Mouse (Mus musculus) embryonic facial prominence, embryonic 10.5 days (tissue): ENCODE measurements at regions not wholly inside any gene's neighbourhood (a gene's known extent, or its start where the extent isn't known, plus 50 kb on each side); places are given as distances from the start of the nearest gene placed in this dataset.

ENCODE experiments used
- DNase-seq: peaks from one replicate; pipeline ENCODE4 v3.0.0-alpha.2; 2017; ENCODE audit warnings: low spot score
- H3K27ac ChIP-seq: fragments of 300-500 bp; sonication (generic); replicated peaks from 2 replicates; pipeline ENCODE4 v1.5.1; 2016; ENCODE audit warnings: mild to moderate bottlenecking
- H3K27me3 ChIP-seq: fragments of 300-500 bp; sonication (generic); replicated peaks from 2 replicates; pipeline ENCODE4 v1.6.1; 2016; ENCODE audit warnings: low read depth, mild to moderate bottlenecking; ENCODE audit not compliant: poor library complexity, severe bottlenecking
- H3K36me3 ChIP-seq: fragments of 300-500 bp; sonication (generic); replicated peaks from 2 replicates; pipeline ENCODE4 v1.6.1; 2016; ENCODE audit warnings: mild to moderate bottlenecking, moderate library complexity
- H3K4me1 ChIP-seq: fragments of 300-500 bp; sonication (generic); 2 replicates; pipeline ENCODE4 v1.6.1; 2016
- H3K4me3 ChIP-seq: fragments of 300-500 bp; sonication (generic); 2 replicates; pipeline ENCODE4 v1.5.1; 2016; ENCODE audit warnings: mild to moderate bottlenecking, moderate library complexity
- H3K9me3 ChIP-seq: fragments of 300-500 bp; sonication (generic); 2 replicates; pipeline ENCODE4 v1.6.1; 2016; ENCODE audit warnings: mild to moderate bottlenecking
- WGBS: fragments of 180-500 bp; shearing (Covaris S2); methylation state at CpG from one replicate; pipeline ENCODE4 v1.1.7; 2016; 5-methylcytosine and 5-hydroxymethylcytosine counted together

DNA sequence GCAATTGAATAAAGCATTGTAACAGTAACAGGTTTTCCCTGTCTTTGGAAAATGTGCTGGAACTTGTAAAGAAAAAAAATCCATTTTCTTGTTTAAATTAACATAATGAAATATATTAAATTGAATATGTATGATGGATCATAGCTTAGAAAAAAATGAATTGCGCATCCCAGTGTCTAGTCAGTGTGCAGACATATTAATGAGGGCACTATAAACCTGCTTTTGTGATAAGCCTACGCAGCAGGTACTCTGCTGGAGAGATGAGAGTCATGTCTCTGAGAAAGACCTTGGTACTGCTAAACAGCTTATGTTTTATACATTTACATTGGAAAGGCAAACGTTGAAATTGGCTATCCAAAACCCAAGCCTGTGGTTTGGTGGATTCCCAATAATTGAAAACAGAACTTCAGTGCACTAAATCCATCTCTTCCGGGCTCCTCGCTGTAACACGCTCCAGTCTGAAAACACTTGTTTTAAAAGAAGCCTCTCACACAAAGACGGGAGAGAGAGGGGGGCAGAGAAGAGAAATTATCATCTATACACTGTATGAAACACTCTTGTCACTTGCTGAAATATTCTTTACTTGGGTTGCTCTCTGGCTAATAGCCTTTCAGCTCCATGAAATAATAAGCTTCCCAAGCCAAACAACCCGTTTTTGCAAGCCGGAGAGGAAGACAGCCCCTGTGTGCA is 223.9 kb upstream of the Fn1 start:
- Histone ChIP-seq H3K27me3 (no peaks in the 10 kb centered on the region), H3K36me3 (no peaks in the 10 kb centered on the region), H3K27ac (peak overlapping the region; percentile 48; the same call in 1 of the 2 replicates), H3K4me1 (peaks cover 10% of the 10 kb centered on the region; the same call in 1 of the 2 replicates), H3K4me3 (no peak overlapping the region), H3K9me3 (no peaks in the 10 kb centered on the region)
- WGBS: 64% methylated on average over 9 of the region's 9 CpGs
- no peak for DNase-seq

DNA sequence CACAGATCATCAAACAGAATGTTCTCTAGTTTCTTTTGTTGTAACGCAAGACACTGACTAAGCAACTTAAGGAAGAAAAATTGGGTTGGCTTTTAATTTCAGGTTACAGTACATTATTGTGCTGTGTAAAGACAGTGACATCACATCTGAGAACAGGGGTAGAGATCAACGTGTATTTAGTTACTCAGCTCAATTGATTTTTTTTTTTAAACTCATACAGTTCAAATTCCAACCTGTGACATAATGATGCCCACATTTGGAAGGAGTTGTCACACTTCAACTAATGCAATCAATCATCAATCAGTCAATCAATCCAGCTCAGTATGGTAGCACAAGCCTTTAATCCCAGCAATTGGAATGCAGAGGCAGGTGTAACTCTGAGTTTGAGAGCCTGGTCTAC is 221.0 kb upstream of the Fn1 start:
- Histone ChIP-seq H3K36me3 (no peaks in the 10 kb centered on the region), H3K4me3 (no peak overlapping the region), H3K27me3 (no peaks in the 10 kb centered on the region), H3K9me3 (no peaks in the 10 kb centered on the region; the same call in 1 of the 2 replicates), H3K27ac (no peak overlapping the region), H3K4me1 (0 out of 2 replicates have a peak, but pooled peaks cover 5% of the 10 kb centered on the region)
- 86% methylated on average over 2 of the region's 2 CpGs for WGBS
- no peak for DNase-seq

DNA sequence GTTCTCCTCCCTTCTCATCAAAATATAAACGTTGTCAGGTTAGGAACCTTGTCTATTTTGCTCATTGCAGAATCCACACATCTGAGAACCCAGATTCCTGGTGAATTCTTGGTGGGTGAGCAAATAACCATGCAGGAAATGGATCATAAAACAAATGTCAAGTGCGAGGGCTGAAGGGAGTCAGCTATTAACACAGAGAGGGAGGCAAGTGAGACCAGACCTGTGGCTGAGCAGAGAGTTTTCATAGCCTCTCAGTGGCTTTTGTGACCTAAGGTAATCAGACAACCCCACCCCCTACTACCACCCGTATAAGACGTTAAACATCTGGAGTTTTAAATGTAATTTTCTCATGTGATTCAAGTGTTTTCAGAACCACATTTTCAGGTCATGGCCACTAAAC is 212.7 kb upstream of the Fn1 start:
- H3K27me3 ChIP-seq: no peaks in the 10 kb centered on the region
- H3K4me1 ChIP-seq: peaks cover 9% of the 10 kb centered on the region; the same call in 1 of the 2 replicates
- H3K4me3 ChIP-seq: no peak overlapping the region
- WGBS: 61% methylated on average over 4 of the region's 4 CpGs
- DNase-seq: no peak
- H3K36me3 ChIP-seq: no peaks in the 10 kb centered on the region
- H3K9me3 ChIP-seq: no peaks in the 10 kb centered on the region; the same call in 1 of the 2 replicates
- H3K27ac ChIP-seq: no peak overlapping the region

DNA sequence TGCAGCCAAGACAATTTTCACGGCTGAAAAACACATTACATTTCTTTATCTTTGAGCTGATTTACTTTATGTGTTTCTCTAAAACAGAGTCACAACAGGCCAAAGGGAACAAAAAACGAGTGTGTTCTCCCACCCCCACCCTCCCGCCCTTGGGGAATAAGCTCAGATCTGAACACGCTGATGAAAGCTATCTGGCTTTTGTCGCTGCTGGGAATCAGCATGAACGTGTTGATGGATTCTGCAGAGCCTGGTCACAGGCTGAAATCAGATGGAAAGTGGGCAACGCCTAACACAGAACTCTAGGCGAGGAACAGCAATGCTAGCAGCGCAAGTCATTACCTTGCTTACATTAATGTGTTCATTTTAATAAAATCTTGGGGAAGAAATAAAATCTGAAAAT is 211.7 kb upstream of the Fn1 start:
- no peak for DNase-seq
- Histone ChIP-seq H3K27me3 (no peaks in the 10 kb centered on the region), H3K27ac (no peak overlapping the region), H3K4me3 (no peak overlapping the region), H3K36me3 (no peaks in the 10 kb centered on the region), H3K9me3 (no peaks in the 10 kb centered on the region), H3K4me1 (peaks cover 9% of the 10 kb centered on the region; the same call in 1 of the 2 replicates)
- WGBS: 71% methylated on average over 9 of the region's 9 CpGs

DNA sequence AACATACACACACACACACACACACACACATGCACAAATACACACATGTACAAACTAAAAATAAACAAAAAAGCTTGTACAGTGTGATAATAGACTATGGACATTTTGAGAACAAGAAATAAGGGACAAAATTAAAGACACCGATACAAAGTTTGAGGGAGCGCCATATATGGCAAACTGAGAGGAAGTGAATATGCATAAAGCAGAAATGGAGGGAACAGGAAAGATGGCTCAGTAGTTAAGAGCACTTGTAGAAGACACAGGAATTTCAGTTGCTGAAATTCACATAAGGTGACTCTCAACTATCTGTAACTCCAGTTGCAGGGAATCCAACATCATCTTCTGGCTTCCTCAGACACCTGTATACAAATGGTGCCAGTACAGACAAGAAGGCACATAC is 200.2 kb upstream of the Fn1 start:
- Histone ChIP-seq H3K36me3 (no peaks in the 10 kb centered on the region), H3K27ac (no peak overlapping the region), H3K4me1 (0 out of 2 replicates have a peak, but pooled peaks cover 3% of the 10 kb centered on the region), H3K9me3 (no peaks in the 10 kb centered on the region), H3K27me3 (no peaks in the 10 kb centered on the region), H3K4me3 (no peak overlapping the region)
- no peak for DNase-seq
- WGBS: 94% methylated on average over 2 of the region's 2 CpGs

DNA sequence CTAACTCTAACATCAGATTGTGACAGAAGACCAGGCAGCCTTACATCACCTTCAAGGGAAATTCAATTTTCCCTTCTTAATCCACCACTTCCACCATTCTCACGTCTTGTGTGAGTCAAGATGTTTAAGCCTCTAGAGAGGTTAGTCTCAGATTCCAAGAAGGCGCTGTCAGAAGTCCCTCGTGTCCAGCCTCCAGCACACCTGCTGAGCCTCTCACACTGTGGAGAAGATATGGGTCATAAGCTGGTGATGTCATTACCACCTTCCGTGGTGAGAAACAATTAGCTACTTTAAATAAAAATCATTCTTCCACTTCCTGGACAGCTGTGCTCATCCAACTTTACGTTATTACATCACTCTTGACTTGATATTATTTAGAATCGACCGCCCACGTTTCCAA is 198.3 kb upstream of the Fn1 start:
- no peak overlapping the region for H3K27ac ChIP-seq
- H3K4me1 ChIP-seq: 0 out of 2 replicates have a peak, but pooled peaks cover 3% of the 10 kb centered on the region
- no peaks in the 10 kb centered on the region for H3K36me3 ChIP-seq
- no peak for DNase-seq
- no peak overlapping the region for H3K4me3 ChIP-seq
- WGBS: 90% methylated on average over 8 of the region's 8 CpGs
- H3K27me3 ChIP-seq: no peaks in the 10 kb centered on the region
- H3K9me3 ChIP-seq: no peaks in the 10 kb centered on the region

DNA sequence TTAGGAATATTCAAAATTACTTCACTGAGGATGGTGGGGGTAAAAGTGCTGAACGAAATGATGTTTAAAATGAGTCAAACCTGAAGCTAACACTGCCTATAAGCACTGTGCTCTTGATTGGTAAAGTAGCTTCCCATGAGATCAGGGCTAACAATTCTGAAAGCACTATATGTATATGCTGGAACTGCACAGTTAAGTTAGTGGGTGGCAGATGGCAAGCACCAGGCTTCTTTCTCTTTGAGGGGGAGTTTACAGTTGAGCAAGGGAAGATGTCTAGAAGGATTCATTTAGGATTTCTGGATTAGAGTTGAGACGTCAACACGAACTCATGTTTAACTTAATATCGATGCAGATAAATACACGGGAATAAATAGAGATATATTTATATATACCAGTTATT is 195.7 kb upstream of the Fn1 start:
- Histone ChIP-seq H3K4me1 (no peaks in the 10 kb centered on the region), H3K4me3 (no peak overlapping the region), H3K36me3 (no peaks in the 10 kb centered on the region), H3K27ac (no peak overlapping the region), H3K9me3 (no peaks in the 10 kb centered on the region), H3K27me3 (no peaks in the 10 kb centered on the region)
- DNase-seq: no peak
- 94% methylated on average over 5 of the region's 5 CpGs for WGBS

DNA sequence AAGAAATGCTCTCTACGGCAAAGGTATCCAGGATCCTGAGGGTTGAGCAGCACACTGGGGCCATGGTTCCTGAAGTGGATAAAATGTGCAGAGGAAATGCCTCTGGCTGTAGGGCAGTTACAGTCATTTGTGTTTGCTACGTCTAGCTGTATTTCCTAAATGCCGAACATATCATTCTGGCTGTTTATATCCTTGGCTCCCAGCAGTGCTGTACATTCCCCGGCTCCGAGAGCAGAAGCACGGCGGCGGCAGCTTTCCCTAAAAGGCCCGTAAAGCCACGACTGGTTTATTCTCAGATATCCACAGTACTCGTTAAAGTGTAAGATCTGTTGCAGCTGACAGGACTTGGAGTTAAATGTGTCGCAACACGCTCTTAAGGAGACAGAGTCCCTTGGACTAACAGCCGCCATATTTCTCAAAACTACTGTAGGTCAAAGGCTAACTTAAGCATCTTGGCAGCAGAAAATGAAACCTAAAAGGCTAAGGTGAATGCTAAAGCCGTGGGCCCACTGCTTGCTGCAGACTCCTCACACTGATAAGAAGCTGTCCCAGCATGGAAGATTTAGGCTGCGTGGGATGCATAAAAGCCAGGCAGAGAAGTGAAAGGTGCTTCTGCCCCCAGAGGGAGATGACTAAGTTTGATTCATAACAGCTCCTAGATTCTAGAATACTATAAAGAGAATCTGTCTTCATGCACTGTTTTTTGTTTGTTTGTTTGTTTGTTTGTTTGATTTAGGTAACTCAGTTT is 192.1 kb upstream of the Fn1 start:
- DNase-seq: no peak
- H3K9me3 ChIP-seq: peaks cover 5% of the 10 kb centered on the region; the same call in 1 of the 2 replicates
- H3K4me3 ChIP-seq: no peak overlapping the region
- no peaks in the 10 kb centered on the region for H3K27me3 ChIP-seq
- 77% methylated on average over 16 of the region's 16 CpGs for WGBS
- no peaks in the 10 kb centered on the region for H3K36me3 ChIP-seq
- no peaks in the 10 kb centered on the region for H3K4me1 ChIP-seq
- no peak overlapping the region for H3K27ac ChIP-seq

DNA sequence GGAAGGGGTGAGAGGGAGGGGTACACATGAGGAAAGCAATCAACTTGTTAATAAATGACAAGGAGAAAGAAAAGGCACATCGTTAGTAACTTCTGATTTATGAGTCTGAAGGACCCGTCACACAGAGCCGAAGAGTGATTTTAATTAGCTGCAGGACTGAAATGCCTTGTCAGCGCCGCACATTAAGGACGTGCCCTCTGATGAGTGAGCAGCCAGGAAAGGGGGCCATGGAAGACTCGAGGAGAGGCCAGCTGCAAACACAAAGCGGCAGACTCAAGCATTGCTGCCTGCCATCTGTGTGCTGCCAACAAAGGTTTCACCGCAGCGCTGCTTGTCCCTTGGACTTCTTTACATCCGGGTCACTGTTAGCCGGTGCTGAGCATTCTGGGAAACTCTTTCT is 184.8 kb upstream of the Fn1 start:
- WGBS: 59% methylated on average over 12 of the region's 12 CpGs

DNA sequence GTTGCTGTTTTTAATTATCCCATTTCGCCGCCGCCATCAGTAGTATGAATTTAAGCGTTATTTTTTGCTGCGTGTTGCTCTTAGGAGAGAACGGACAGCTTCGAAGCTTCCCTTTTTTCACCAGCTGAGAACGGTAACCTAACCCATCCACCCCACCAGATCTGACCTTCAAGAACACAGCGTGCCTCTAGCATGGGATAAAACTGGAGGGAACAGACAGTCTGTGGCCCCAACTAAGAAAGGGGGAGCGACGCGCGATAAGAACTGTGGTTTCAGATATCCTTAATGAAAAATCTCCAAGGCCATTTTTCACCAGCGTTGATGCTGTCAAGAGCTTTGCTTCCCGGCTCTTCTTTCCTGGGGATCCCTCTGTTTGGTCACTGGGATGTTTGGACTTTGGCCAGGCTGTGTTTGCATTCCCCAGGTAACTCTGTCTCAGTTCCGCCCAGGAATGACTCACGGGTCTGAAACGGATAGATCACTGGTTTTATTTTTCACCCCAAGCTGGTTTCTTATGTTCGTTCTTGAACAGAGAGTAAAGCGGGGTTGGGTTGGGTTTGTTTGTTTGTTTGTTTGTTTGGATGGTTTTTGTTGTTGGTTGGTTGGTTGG is 184.1 kb upstream of the Fn1 start:
- peaks cover 5% of the 10 kb centered on the region; the same call in 1 of the 2 replicates for H3K9me3 ChIP-seq
- DNase-seq: no peak
- no peak overlapping the region for H3K4me3 ChIP-seq
- H3K36me3 ChIP-seq: no peaks in the 10 kb centered on the region
- no peaks in the 10 kb centered on the region for H3K27me3 ChIP-seq
- 84% methylated on average over 20 of the region's 20 CpGs for WGBS
- peaks cover 11% of the 10 kb centered on the region; the same call in 1 of the 2 replicates for H3K4me1 ChIP-seq
- no peak overlapping the region for H3K27ac ChIP-seq

More for the DNA sequence above, 184.8 kb upstream of the Fn1 start:
- 0 out of 2 replicates have a peak overlapping the region, but pooled peaks have one; percentile 14 for H3K27ac ChIP-seq
- H3K36me3 ChIP-seq: no peaks in the 10 kb centered on the region
- no peaks in the 10 kb centered on the region for H3K27me3 ChIP-seq
- peaks cover 11% of the 10 kb centered on the region; the same call in 1 of the 2 replicates for H3K4me1 ChIP-seq
- no peak overlapping the region for H3K4me3 ChIP-seq
- peaks cover 5% of the 10 kb centered on the region; the same call in 1 of the 2 replicates for H3K9me3 ChIP-seq
- DNase-seq: peak; percentile 36

DNA sequence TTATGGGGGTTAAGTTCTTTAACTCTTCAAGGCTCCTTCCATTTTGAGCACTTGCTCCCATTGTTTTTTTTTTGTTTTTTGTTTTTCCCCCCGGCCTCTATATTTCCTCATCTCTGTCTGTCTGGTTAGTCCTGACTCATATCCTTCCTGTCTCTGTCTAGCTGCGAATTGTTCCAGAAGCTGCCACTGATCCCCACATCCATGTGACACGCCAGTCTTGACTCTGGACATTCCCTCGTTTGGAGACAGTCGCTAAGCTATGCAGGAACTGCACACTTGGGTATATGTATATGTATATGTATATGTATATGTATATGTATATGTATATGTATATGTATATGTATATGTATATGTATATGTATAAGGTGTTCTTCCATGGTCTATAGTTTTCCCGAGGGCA is 177.4 kb upstream of the Fn1 start:
- Histone ChIP-seq H3K4me1 (no peaks in the 10 kb centered on the region), H3K36me3 (no peaks in the 10 kb centered on the region), H3K4me3 (no peak overlapping the region), H3K27me3 (no peaks in the 10 kb centered on the region), H3K9me3 (no peaks in the 10 kb centered on the region), H3K27ac (no peak overlapping the region)
- WGBS: 89% methylated on average over 6 of the region's 6 CpGs
- no peak for DNase-seq

DNA sequence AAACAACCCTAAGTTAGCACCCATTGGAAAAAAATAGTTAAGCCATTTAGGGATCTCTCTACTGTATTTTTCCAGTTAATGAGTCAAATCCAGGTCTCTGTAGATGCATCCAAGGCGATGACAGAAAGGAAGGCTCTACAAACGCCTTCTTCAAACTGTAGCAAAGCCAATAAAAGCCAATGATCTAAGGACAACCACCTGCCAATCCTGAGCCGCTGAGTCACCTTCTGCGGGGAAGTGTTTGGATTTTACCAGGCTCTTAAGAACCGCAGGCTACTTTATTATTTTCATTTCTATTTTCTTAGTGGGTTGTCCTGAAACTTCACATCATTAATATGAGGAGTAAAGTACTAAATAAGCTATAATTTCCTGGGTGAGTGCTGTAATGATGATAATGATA is 171.4 kb upstream of the Fn1 start:
- H3K4me3 ChIP-seq: no peak overlapping the region
- H3K27ac ChIP-seq: no peak overlapping the region
- DNase-seq: no peak
- H3K9me3 ChIP-seq: no peaks in the 10 kb centered on the region
- no peaks in the 10 kb centered on the region for H3K36me3 ChIP-seq
- no peaks in the 10 kb centered on the region for H3K27me3 ChIP-seq
- no peaks in the 10 kb centered on the region for H3K4me1 ChIP-seq
- WGBS: 85% methylated on average over 5 of the region's 5 CpGs
